Mouse (Mus musculus) intestine, embryonic 15.5 days (tissue): ENCODE measurements around the gene Hoxa1. TPM values are rescaled to one million over a fixed set of nuclear protein-coding genes. Genes with fewer than 3 reads are reported as not detected.
A peak's percentile ranks its signal among the peaks of the same experiment; 100 is the strongest.

Source experiments
- ATAC-seq: fragments of 200-750 bp; cut with Nextera tagmentation; 2 replicates; pipeline ENCODE4 v1.8.0; 2017; ENCODE audit warnings: moderate TSS enrichment, moderate library complexity
- H3K27ac ChIP-seq: fragments of 300-500 bp; sonication (generic); 2 replicates; pipeline ENCODE4 v1.5.1; 2015; ENCODE audit warnings: mild to moderate bottlenecking, inconsistent platforms
- H3K27me3 ChIP-seq: fragments of 300-500 bp; sonication (generic); replicated peaks from 2 replicates; pipeline ENCODE4 v1.6.1; 2015; ENCODE audit warnings: inconsistent platforms
- H3K36me3 ChIP-seq: fragments of 300-500 bp; sonication (generic); 2 replicates; pipeline ENCODE4 v1.6.1; 2015; ENCODE audit warnings: inconsistent platforms
- H3K4me1 ChIP-seq: fragments of 300-500 bp; sonication (generic); replicated peaks from 2 replicates; pipeline ENCODE4 v1.6.1; 2015; ENCODE audit warnings: inconsistent platforms
- H3K4me2 ChIP-seq: fragments of 300-500 bp; sonication (generic); replicated peaks from 2 replicates; pipeline ENCODE4 v1.6.1; 2015; ENCODE audit warnings: mild to moderate bottlenecking, inconsistent platforms
- H3K4me3 ChIP-seq: fragments of 300-500 bp; sonication (generic); replicated peaks from 2 replicates; pipeline ENCODE4 v1.5.1; 2015; ENCODE audit warnings: inconsistent platforms
- H3K9ac ChIP-seq: fragments of 300-500 bp; sonication (generic); 2 replicates; pipeline ENCODE4 v1.6.1; 2015; ENCODE audit warnings: inconsistent platforms
- H3K9me3 ChIP-seq: fragments of 300-500 bp; sonication (generic); 2 replicates; pipeline ENCODE4 v1.6.1; 2016; ENCODE audit warnings: inconsistent platforms
- WGBS: fragments of 180-500 bp; shearing (Covaris S2); methylation state at CpG from one replicate; pipeline ENCODE4 v1.1.7; 2015; 5-methylcytosine and 5-hydroxymethylcytosine counted together
- polyA plus RNA-seq: library from polyadenylated mRNA; unstranded; fragments of >200 nt; fragmentation: Nextera tagmentation; extraction: Ambion mirVana; gene quantifications from 2 replicates; pipeline ENCODE4 v1.2.1, GENCODE M21; 2015

Gene Hoxa1
- polyA plus RNA-seq, 1 experiment from 2014 or later = 1.2 TPM

DNA sequence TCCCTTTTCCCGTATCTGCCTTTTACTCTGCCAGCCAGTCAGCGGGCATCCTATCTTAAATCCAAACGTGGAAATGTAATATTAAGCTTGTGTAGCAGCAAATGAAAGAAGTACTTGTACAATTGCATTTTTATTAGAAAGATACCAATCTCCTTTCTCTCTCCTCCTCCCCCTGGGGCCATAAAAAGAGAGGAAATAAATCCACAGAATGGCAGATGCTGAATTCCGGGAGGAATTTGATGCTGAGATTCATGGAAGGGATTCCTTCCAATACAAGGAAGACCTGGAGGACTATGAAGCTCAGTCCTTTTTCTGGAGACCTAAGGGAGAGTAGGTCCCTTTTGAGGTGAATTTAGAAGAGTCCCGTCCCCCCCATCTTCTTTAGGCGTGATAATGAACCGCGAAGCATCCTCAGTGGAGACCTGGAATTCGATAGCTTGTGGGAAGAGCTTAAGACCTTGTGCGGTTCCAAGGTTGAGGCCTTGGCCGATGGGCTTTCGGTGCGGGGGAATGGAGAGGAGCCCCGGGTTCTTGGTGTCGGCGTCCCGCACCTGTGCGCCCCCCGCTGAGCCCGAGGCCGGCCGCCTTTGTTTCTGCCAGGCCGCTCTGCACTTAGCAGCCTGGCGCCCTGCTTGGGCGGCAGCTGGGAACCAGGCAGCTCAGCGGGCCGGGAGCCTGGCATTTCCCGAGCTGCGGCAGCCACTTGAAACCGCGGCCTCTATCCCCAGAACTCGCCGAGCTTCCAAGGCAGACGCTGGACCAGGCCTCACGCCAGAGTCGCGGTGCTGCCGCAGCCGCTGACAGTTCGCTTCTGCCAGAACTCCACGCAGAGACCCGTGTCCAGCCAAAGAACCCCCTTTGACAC is 10.3 kb upstream of the Hoxa1 start:
- WGBS = 33% methylated on average over 42 of the region's 42 CpGs
- H3K4me2 ChIP-seq = peak overlapping the region; percentile 71
- no peak for ATAC-seq
- peaks cover 22% of the 10 kb centered on the region for H3K27me3 ChIP-seq
- peak overlapping the region; percentile 62 for H3K9ac ChIP-seq
- H3K9me3 ChIP-seq = no peaks in the 10 kb centered on the region
- peak overlapping the region; percentile 78 for H3K27ac ChIP-seq
- peaks cover 30% of the 10 kb centered on the region for H3K4me1 ChIP-seq
- peak overlapping the region; percentile 29 for H3K4me3 ChIP-seq
- H3K36me3 ChIP-seq = no peaks in the 10 kb centered on the region

DNA sequence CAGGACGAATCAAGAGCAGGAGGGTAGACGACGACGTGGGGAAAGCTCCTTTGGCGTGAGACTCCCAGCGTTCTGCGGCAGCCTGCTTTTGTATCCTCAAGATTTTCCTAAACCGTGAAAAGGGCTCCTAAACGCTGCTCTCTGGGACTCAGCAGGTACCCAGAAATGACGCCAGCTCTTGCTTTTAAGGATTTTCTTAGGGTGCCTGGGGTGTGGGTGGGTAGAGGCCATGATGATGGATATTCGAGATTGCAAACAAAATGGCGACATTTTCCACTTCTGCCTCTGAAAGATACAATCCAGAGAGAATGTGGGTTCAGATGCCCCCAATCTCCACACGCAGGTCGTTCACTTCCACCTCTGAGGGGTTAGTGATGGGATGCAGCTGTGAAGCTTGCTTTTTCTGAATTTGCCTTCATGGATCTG is 9.6 kb upstream of the Hoxa1 start:
- Histone ChIP-seq H3K36me3 (no peaks in the 10 kb centered on the region), H3K27me3 (peaks cover 28% of the 10 kb centered on the region), H3K9me3 (no peaks in the 10 kb centered on the region), H3K4me2 (peak overlapping the region; percentile 71), H3K4me3 (peak overlapping the region; percentile 29; the same call in 1 of the 2 replicates), H3K27ac (peak overlapping the region; percentile 78), H3K4me1 (peaks cover 28% of the 10 kb centered on the region), H3K9ac (peak overlapping the region; percentile 62)
- WGBS = 48% methylated on average over 14 of the region's 14 CpGs
- no peak for ATAC-seq

DNA sequence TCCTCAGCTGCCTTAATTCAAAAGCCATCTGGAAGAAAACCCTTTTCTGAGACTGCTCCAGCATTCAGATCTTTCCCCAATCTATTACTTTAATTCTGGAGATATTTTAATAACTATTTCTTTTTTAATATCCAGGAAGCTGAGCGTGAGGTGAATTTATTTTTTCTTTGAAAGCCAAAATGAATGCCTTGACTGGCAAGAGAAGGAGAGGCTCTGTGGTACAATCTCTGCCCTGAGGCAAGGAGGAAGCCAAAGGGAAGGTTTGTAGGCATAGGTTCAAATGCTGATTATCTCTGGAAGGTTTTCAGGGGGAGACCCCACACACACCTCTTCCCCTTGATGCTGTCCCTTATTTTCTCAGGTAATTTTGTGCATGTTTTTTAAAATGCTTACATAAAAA is 9.1 kb upstream of the Hoxa1 start:
- Histone ChIP-seq H3K4me2 (peak overlapping the region; percentile 71), H3K4me3 (peak overlapping the region; percentile 14; the same call in 1 of the 2 replicates), H3K27me3 (peaks cover 28% of the 10 kb centered on the region), H3K9me3 (no peaks in the 10 kb centered on the region), H3K27ac (peak overlapping the region; percentile 78), H3K36me3 (no peaks in the 10 kb centered on the region), H3K4me1 (peaks cover 22% of the 10 kb centered on the region), H3K9ac (peak overlapping the region; percentile 62)
- ATAC-seq = no peak
- WGBS = 61% methylated on average over 1 of the region's 1 CpGs

DNA sequence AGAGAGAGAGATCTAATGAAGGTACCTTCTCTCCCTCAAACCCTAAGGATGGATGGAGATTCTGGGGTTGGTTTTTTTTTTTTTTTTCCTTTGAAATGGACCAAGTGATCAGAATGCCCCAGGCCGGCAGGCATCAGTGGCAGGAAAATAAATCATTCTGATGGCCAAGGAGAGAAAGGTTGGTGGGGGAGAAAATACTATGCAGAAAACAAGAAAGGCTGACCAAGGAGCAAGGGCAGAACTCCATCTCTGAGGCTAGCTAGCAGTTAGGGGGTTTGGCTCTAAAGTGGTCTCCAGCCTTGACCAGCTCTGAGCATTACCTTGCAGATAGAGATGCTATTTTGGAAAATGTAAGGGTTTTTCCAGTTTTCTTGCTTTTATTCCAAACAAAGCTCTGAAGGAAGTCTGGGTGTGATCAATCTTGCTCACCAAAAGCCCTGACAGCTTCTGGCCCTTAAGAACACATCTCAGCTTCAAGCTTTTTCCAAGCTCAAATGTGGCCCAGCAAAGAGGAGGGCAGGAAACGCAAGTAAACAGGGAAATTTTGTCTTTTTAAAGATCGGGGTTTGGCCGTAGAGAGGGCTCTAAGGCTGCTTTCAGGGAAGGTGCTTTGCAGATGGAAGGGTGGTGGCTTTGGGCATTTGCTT is 8.4 kb upstream of the Hoxa1 start:
- H3K36me3 ChIP-seq = no peaks in the 10 kb centered on the region

DNA sequence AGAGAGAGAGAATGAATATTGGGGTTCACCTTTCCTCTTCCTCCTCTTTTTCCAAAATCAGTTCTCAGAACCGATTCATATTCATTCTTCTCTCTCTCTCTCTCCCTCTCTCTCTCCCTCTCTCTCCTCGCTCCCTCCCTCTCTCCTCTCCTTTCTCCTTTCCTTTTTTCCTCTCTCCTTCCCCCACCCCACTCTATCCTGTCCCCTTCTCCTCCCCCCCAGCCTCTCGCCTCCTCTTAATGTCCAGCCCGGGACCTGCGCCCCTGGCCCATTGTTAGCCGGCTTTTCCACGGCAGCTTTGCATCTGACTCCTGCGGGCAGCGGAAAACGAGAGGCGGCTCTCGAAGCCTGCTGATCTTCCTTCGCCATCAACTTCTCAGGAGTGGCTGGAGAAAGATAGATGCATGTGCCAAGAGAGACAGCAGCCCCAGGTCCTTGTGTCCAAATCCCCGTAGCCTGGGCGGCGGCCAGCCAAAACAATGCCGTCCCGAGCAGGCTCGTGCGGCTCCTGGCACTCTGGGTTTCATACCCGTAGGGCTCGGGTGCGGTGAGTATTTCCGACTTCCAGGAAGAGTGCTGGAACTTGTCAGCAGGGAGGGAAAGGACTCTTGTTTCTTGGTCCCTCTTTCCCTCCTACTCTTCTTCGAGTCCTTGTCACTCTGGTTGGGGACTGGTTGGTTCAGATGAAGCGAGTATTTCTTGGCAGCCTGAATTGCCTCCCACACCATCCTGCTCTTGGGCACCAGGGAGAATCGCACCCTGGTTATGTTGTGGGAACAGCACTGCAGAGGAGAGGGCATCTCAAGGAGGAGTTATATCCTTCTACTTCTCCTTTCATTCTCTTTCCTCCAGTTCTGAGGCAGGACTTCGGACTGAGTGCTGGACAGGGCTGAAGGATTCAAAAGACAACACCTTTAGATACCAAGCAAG is 7.6 kb upstream of the Hoxa1 start:
- Histone ChIP-seq H3K4me3 (peak overlapping the region; percentile 49), H3K9ac (peak overlapping the region; percentile 62), H3K9me3 (no peaks in the 10 kb centered on the region), H3K36me3 (no peaks in the 10 kb centered on the region), H3K27ac (peak overlapping the region; percentile 87), H3K27me3 (peaks cover 24% of the 10 kb centered on the region), H3K4me2 (peak overlapping the region; percentile 71), H3K4me1 (peaks cover 21% of the 10 kb centered on the region)
- WGBS = 29% methylated on average over 28 of the region's 28 CpGs
- ATAC-seq = no peak

More for the DNA sequence above, 8.4 kb upstream of the Hoxa1 start:
- H3K9ac ChIP-seq = peak overlapping the region; percentile 62
- peak overlapping the region; percentile 78 for H3K27ac ChIP-seq
- peak overlapping the region; percentile 71 for H3K4me2 ChIP-seq
- H3K4me1 ChIP-seq = peaks cover 21% of the 10 kb centered on the region
- H3K4me3 ChIP-seq = peak overlapping the region; percentile 32; the same call in 1 of the 2 replicates
- no peaks in the 10 kb centered on the region for H3K9me3 ChIP-seq
- WGBS = 53% methylated on average over 4 of the region's 4 CpGs
- peaks cover 28% of the 10 kb centered on the region for H3K27me3 ChIP-seq
- no peak for ATAC-seq

DNA sequence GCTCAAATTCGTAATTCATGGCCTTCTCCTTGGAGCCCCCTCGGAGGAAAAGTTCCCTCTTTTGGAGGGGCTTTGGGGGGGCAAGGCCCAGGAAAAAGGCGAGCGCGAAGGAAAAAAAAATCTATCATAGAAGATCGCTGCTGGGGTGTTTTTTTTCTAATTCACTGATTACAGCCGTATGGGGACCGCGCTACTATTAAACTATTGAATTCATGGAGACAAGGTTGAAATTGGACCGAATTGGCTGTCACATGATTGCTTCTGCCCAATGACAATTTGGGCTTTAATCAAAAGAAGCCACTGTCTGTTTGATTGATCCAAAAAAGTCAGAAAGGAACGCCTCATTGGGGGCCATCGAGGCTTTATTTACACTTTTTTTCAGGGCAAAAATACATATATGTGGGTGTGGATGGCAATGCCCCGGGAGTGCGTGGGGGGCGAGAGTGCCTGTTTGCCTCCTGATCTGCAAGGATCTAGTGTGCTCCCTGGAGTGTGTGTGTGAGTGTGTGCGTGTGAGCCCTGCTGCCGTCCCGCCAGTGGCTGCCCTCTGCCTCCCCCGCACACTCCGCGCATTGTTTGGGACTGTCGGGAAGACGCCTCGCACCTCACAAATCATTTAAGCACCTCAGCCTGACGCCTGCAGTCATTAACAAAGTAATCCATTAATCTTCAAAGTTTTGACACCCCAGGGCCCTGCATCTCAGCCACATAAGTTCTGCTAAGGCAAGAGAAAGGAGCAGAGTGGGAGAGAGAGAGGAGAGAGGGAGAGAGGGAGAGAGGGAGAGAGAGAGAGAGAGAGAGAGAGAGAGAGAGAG is 6.7 kb upstream of the Hoxa1 start, which contains the start of gene Hoxa2:
Gene Hoxa2 (minus strand): TSS at position 206 of the 815 bp plus-strand sequence.
- whole genome bisulfite sequencing = 12% methylated on average over 25 of the region's 25 CpGs
- H3K4me1 ChIP-seq = peaks cover 30% of the 10 kb centered on the region
- H3K27me3 ChIP-seq = peaks cover 17% of the 10 kb centered on the region
- H3K9ac ChIP-seq = peak within 1 kb of the TSS; percentile 62
- H3K4me3 ChIP-seq = peak within 1 kb of the TSS; percentile 49
- peak within 1 kb of the TSS; percentile 87 for H3K27ac ChIP-seq
- no peak for ATAC-seq
- H3K9me3 ChIP-seq = no peaks in the 10 kb centered on the region
- no peaks in the 10 kb centered on the region for H3K36me3 ChIP-seq
- H3K4me2 ChIP-seq = peak within 1 kb of the TSS; percentile 71

DNA sequence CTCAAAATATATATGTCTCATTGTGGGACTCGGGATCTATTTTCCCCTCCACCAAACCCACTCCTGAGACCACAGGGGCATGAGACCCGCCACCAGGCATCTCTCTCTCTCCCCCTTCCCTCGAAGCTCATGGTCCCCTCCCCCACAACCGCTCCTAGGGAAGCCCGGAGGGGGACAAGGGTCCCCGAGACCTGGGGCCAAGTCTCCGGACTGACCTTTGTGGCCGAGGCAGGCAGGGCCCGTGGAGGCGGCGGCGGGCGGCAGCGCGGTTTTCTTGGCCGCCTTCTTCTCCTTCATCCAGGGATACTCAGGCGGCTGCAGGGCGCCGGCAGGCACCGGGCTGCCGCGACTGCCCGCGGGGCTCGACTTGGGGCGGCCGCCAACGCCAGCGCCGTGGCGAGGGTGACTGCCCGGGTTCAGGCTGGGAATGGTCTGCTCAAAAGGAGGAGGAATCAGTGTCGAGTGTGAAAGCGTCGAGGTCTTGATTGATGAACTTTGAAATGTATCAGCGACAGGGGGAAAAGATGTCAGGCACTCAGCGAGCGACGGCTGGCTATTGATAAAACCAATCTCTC is 6.0 kb upstream of the Hoxa1 start:
- H3K4me1 ChIP-seq = peaks cover 36% of the 10 kb centered on the region
- H3K9ac ChIP-seq = peak overlapping the region; percentile 62
- no peaks in the 10 kb centered on the region for H3K9me3 ChIP-seq
- WGBS = 7% methylated on average over 39 of the region's 39 CpGs
- H3K27ac ChIP-seq = peak overlapping the region; percentile 87
- no peaks in the 10 kb centered on the region for H3K36me3 ChIP-seq
- H3K4me2 ChIP-seq = peak overlapping the region; percentile 71
- H3K4me3 ChIP-seq = peak overlapping the region; percentile 49
- no peak for ATAC-seq
- peaks cover 15% of the 10 kb centered on the region for H3K27me3 ChIP-seq

DNA sequence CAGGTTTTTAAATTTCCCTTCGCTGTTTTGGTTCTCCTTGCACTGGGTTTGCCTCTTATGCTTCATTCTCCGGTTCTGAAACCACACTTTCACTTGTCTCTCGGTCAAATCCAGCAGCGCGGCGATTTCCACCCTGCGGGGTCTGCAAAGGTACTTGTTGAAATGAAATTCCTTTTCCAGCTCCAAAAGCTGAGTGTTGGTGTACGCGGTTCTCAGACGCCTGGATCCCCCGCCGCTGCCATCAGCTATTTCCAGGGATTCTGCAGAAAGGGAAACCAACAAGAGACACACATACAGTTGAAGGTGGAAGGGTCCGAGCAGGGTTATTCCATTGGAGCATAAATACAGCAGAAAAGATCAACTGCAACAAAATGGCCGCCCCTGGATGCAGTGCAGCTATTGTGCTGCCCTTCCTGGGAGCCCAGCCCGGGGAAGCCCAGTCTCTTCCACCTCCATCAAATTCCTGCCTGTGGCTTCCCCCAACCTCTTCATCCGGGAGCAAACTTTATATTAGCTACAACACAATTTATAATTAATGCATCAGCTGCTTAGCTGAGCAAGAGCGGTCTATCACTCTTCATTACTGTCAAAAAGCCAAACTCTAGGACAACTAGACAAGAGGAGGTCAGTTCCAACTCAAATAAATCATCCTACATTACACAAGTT is 5.4 kb upstream of the Hoxa1 start:
- Histone ChIP-seq H3K36me3 (no peaks in the 10 kb centered on the region), H3K4me1 (peaks cover 38% of the 10 kb centered on the region), H3K9me3 (no peaks in the 10 kb centered on the region), H3K4me3 (peak overlapping the region; percentile 49), H3K27me3 (peaks cover 12% of the 10 kb centered on the region), H3K9ac (peak overlapping the region; percentile 62), H3K27ac (peak overlapping the region; percentile 87), H3K4me2 (peak overlapping the region; percentile 71)
- WGBS = 42% methylated on average over 17 of the region's 17 CpGs
- no peak for ATAC-seq

DNA sequence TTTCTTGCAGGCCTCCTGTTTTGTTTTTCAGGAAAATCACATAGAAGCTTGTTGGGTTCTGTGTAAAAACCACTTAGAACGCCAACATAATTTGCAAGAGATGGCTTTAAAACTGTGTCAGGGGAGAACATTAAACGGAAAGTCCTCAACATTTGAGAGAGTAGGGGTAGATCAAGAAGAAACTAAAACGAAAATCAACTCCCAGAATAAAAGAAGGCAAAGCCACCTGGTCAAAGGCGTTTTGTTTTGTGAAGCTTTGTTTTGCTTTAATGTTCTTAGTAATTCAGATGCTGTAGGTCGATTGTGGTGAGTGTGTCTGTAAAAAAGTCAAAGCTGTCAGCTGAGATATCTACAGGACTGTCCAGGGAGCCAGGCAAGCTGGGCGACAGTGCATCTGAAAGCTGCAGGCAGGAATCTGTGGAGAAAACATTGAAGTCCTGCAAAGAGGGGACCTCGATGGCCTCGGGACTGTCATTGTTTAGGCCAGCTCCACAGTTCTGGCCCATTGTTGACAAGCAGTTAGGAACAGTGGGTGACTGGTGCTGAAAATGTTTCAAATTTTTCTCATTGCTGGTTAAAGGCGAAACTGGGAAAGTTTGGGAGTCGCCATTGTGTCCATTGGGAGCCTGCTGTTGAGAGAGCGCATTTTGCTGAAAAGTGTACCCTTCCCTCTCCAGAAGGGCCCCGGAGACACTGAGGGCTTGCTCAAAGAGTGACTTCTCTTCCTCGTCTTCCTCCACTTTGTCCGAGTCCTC is 4.7 kb upstream of the Hoxa1 start:
- no peak for ATAC-seq
- H3K4me2 ChIP-seq = peak overlapping the region; percentile 71
- H3K4me1 ChIP-seq = peaks cover 38% of the 10 kb centered on the region
- peaks cover 15% of the 10 kb centered on the region for H3K27me3 ChIP-seq
- no peaks in the 10 kb centered on the region for H3K36me3 ChIP-seq
- peak overlapping the region; percentile 62 for H3K9ac ChIP-seq
- peak overlapping the region; percentile 49 for H3K4me3 ChIP-seq
- H3K9me3 ChIP-seq = no peaks in the 10 kb centered on the region
- H3K27ac ChIP-seq = peak overlapping the region; percentile 87
- WGBS = 40% methylated on average over 14 of the region's 14 CpGs

DNA sequence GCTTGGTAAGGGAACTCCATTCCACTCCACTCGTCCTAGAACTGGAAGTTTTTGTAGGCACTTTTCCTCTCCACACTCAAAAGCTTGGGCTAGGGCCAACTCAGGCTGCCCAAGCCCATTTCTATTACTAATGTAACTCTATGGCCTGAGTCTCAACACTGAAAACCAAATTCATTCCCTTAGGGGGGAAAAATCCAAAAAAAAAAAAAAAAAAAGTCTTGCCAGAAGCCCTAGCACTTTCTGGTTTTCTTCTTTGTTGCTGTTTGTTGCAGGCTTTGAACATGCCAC is 3.9 kb upstream of the Hoxa1 start:
- no peak for ATAC-seq
- peak overlapping the region; percentile 43 for H3K4me2 ChIP-seq
- peaks cover 22% of the 10 kb centered on the region for H3K27me3 ChIP-seq
- 40% methylated on average over 1 of the region's 1 CpGs for WGBS
- H3K9ac ChIP-seq = 0 out of 2 replicates have a peak overlapping the region, but pooled peaks have one; percentile 10
- H3K36me3 ChIP-seq = no peaks in the 10 kb centered on the region
- peaks cover 45% of the 10 kb centered on the region for H3K4me1 ChIP-seq
- no peaks in the 10 kb centered on the region for H3K9me3 ChIP-seq
- no peak overlapping the region for H3K4me3 ChIP-seq
- no peak overlapping the region for H3K27ac ChIP-seq
